Mouse (Mus musculus) ES-Bruce4 (cell line): ENCODE results near the gene Tmeff1.

Experiments
- CTCF ChIP-seq: IDR thresholded peaks from one replicate; pipeline ENCODE4 v1.8.1; 2011; ENCODE audit warnings: low read depth, low read length
- EP300 ChIP-seq: IDR thresholded peaks from 2 replicates; pipeline ENCODE4 v1.6.1; 2011; ENCODE audit warnings: low read depth, low read length; ENCODE audit not compliant: insufficient read depth
- POLR2A ChIP-seq: IDR thresholded peaks from one replicate; pipeline ENCODE4 v1.8.1; 2011; ENCODE audit warnings: low read length; ENCODE audit not compliant: insufficient read depth

GRCm38 (mm10) chr4:48537024-48537423 lies 48.0 kb upstream of the Tmeff1 start:
- TF ChIP-seq CTCF (no peak), EP300 (no peak), POLR2A (no peak)
